Mouse (Mus musculus): ENCODE measurements around the gene Gm8879. TPM values are rescaled to one million over a fixed set of nuclear protein-coding genes. Genes with fewer than 3 reads are reported as not detected.
"Not testable (repeated sequence)": the region's sequence is repeated elsewhere in the genome, so short reads cannot be mapped to it uniquely, and the experiment has no call there.

Gene Gm8879
- not detected in 2 replicates for polyA plus RNA-seq (2014; fragmentation: Nextera tagmentation; extraction: Ambion mirVana)

DNA sequence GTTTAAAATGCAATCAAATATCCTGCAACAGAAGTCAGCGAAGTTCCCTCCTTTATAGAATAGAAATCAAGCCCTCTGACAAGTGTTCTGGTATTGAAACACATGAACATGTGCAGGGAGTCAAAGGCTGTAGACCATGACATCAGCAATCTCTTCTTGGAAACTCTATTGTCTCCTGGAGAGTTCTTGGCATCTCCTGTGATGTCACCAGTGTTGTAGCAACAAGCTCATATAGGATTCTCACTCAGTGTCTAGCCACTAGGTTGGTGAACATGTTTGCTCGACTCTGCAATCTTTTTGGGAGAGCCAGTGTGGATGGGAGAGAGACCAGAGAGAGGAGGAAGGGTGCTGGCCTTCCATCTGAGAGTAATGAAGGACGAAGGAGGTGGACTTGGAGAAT is at the start of gene Gm8879:
Gene Gm8879, plus strand, starts transcription at position 301 of the 400 bp plus-strand sequence.
- not testable (repeated sequence) for ATAC-seq (ENCODE audit: low FRiP score); H3K27me3 ChIP-seq (ENCODE audit: control insufficient read depth, insufficient read depth, low read length); DNase-seq (ENCODE audit: low spot score); H3K4me2 ChIP-seq (replicated peaks); H3K4me3 ChIP-seq (replicated peaks; ENCODE audit: low read length); H3K36me3 ChIP-seq (replicated peaks; ENCODE audit: control insufficient read depth, insufficient read depth); H3K9me3 ChIP-seq (ENCODE audit: control insufficient read depth, low read length); H3K4me1 ChIP-seq (replicated peaks; ENCODE audit: control insufficient read depth, insufficient read depth, low read length); H3K9ac ChIP-seq; H3K27ac ChIP-seq
- no CpG with 5 or more reads among the region's 3 CpGs for WGBS

DNA sequence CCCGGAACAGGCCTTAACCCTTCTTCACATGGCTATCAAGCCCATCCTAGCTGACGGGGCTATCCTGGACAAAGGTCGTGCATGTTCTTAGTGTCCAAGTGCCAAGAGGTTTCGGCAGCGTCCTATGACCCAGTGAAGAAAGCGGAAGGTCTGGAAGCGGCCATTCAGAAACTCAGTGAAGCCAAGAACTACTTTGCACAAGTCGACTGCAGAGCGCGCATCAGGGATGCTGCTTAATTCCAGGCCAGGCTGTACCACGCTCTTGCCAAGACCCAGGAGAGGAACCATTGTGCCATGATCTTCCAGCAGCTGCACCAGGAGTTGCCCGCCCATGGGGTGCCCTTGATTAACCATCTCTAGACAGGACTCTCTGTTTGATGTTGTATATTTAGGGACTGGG is 10.6 kb downstream of the Gm8879 start:
- H3K9me3 ChIP-seq (ENCODE audit: control insufficient read depth, low read length); H3K36me3 ChIP-seq (replicated peaks; ENCODE audit: control insufficient read depth, insufficient read depth); ATAC-seq (ENCODE audit: low FRiP score); H3K9ac ChIP-seq; H3K4me2 ChIP-seq (replicated peaks); H3K27ac ChIP-seq; H3K27me3 ChIP-seq (ENCODE audit: control insufficient read depth, insufficient read depth, low read length); H3K4me1 ChIP-seq (replicated peaks; ENCODE audit: control insufficient read depth, insufficient read depth, low read length); DNase-seq (ENCODE audit: low spot score); H3K4me3 ChIP-seq (replicated peaks; ENCODE audit: low read length): not testable (repeated sequence)
- WGBS: 91% methylated on average over 12 of the region's 12 CpGs

Other genes with a start within 250 kb of the Gm8879 start
- not detected in 2 replicates for gene Gm8871, start 179.8 kb upstream of the Gm8879 start, polyA plus RNA-seq (2014; fragmentation: Nextera tagmentation; extraction: Ambion mirVana)
- not detected in 2 replicates for gene Gm8857, start 179.8 kb upstream of the Gm8879 start, polyA plus RNA-seq (2014; fragmentation: Nextera tagmentation; extraction: Ambion mirVana)
- not detected in 2 replicates for gene Gm5861, start 55.4 kb downstream of the Gm8879 start, polyA plus RNA-seq (2014; fragmentation: Nextera tagmentation; extraction: Ambion mirVana)
- gene Gm8890, start 128.4 kb downstream of the Gm8879 start, polyA plus RNA-seq (2014; fragmentation: Nextera tagmentation; extraction: Ambion mirVana): not detected in 2 replicates
- gene Speer1, start 213.9 kb downstream of the Gm8879 start, polyA plus RNA-seq (2014; fragmentation: Nextera tagmentation; extraction: Ambion mirVana): not detected in 2 replicates

Data from hindbrain, embryonic 14.5 days (tissue).